Mouse (Mus musculus): ENCODE data around the gene Dscaml1. TPM values are rescaled to one million over a fixed set of nuclear protein-coding genes. Genes with fewer than 3 reads are reported as not detected.

Gene Dscaml1
- total RNA-seq, 2 experiments from 2014 or later, result not detected

GRCm38 (mm10) chr9:45411803-45412202, 14.6 kb upstream of the Dscaml1 start:
- no peak for DNase-seq (ENCODE audit: low spot score)

GRCm38 (mm10) chr9:45412287-45412686, 14.1 kb upstream of the Dscaml1 start:
- DNase-seq (ENCODE audit: low spot score), result peak; percentile 85

- DNase-seq (ENCODE audit: low spot score), result no peak
Observed at GRCm38 (mm10) chr9:45412700-45413477, 13.5 kb upstream of the Dscaml1 start.

GRCm38 (mm10) chr9:45413478-45414140, 12.8 kb upstream of the Dscaml1 start:
- no peak for DNase-seq (ENCODE audit: low spot score)

- DNase-seq (ENCODE audit: low spot score), result peak; percentile 20
Observed at GRCm38 (mm10) chr9:45415912-45416311, 10.5 kb upstream of the Dscaml1 start.

GRCm38 (mm10) chr9:45417245-45417644, 9.2 kb upstream of the Dscaml1 start:
- peak; percentile 51 for DNase-seq (ENCODE audit: low spot score)

- DNase-seq (ENCODE audit: low spot score), result no peak
Observed at GRCm38 (mm10) chr9:45418252-45418651, 8.2 kb upstream of the Dscaml1 start.

GRCm38 (mm10) chr9:45421209-45421608, 5.2 kb upstream of the Dscaml1 start:
- no peak for DNase-seq (ENCODE audit: low spot score)

GRCm38 (mm10) chr9:45422761-45423298, 3.6 kb upstream of the Dscaml1 start:
- no peak for DNase-seq (ENCODE audit: low spot score)

DNA sequence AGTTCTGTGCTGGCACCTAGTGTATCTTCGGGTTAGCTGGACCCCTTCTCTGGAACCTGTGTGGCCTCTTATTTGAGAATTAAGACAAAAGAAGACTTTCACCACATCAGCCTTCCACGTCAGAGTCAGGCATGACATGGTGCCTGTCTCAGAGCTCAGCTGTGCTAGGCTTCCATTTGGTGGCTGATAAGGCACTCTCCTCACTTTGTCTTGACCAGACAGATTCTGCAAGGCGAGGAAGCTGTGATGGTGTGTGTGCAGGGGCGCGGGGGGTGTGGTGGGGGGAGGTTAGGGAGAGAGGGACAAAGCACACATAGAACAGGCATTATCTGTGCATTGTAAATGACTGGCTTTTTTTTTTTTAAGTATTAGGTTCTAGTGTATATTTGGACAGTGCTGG, 3.0 kb downstream of the Dscaml1 start:
- DNase-seq (ENCODE audit: low spot score), result no peak

GRCm38 (mm10) chr9:45429951-45430697, 3.7 kb downstream of the Dscaml1 start:
- DNase-seq (ENCODE audit: low spot score), result no peak

GRCm38 (mm10) chr9:45430698-45430959, 4.2 kb downstream of the Dscaml1 start:
- no peak for DNase-seq (ENCODE audit: low spot score)

- DNase-seq (ENCODE audit: low spot score), result no peak
Observed at GRCm38 (mm10) chr9:45431150-45431549, 4.7 kb downstream of the Dscaml1 start.

GRCm38 (mm10) chr9:45432639-45433038, 6.2 kb downstream of the Dscaml1 start:
- DNase-seq (ENCODE audit: low spot score), result no peak

DNA sequence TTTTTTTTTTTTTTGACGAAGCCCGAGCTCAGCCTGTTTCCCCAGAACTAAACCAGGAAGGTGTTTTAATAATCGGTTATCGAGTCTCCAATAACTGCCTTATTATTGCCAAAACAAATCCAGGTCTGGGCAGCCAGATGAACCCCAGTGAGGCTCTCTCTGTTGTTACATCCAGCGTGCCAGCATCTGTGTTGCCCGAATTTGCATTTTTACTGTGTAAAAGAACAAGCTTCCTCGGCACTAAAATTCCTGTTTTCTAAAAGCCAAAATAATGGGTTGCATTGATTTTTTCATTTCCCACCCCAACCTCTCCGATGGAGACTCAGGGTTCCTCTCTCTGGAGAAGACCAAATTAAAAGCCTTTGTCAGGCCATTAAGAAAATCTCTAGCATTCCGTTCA, 6.7 kb downstream of the Dscaml1 start:
- DNase-seq (ENCODE audit: low spot score), result no peak

GRCm38 (mm10) chr9:45434171-45434570, 7.7 kb downstream of the Dscaml1 start:
- DNase-seq (ENCODE audit: low spot score), result no peak

DNA sequence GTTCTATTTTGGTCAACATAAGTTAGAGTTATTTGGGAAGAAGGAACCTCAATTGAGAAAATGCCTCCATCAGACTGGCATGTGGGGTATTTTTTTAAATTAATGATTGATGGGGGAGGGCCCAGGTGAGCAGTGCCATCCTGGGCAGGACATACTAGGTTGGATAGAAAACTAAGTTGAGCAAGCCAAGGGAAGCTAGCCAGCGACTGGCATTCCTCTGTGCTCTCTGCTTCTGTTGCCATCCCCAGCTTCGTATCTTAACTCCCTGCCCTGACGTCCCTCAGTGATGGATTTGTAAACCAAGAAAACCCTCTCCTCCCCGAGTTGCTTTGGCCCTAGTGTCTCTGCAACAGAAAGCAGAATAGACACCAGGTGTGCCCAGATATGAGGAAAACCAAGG, 12.6 kb downstream of the Dscaml1 start:
- DNase-seq (ENCODE audit: low spot score), result no peak

- DNase-seq (ENCODE audit: low spot score), result no peak
Observed at GRCm38 (mm10) chr9:45440083-45440784, 13.8 kb downstream of the Dscaml1 start.

DNA sequence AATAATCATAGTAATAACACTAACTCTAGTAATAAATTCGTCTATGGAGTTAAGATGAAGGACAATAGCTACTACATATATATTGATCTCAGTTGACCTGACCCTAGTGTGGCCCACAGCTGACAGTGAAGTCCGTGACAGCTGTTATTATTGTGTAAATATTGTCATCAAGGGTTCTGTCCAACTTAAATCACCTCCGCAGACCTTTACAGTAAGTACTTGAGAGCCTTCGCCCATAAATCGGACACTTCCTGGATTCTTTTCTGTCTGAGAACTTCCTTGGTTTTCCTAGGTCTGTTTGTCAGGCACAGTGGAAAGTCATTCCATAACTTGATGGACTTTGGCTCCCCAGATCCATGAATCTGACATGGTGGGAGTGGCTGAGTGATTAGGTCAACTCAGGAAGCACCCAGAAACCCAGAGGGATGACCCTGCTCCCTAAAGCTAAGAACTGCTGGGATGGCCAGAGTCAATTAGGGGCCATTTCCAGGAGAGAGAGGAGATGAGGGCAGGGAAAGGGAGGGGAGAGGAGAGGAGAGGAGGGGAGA, 17.9 kb downstream of the Dscaml1 start:
- DNase-seq (ENCODE audit: low spot score), result no peak

GRCm38 (mm10) chr9:45449658-45450057, 23.2 kb downstream of the Dscaml1 start:
- DNase-seq (ENCODE audit: low spot score), result no peak

- no peak for DNase-seq (ENCODE audit: low spot score)
Observed at GRCm38 (mm10) chr9:45451346-45451745, 24.9 kb downstream of the Dscaml1 start.
